Mouse (Mus musculus): Measurements from ENCODE around the gene Gm20821.
"Not testable (repeated sequence)": the region's sequence is repeated elsewhere in the genome, so short reads cannot be mapped to it uniquely, and the experiment has no call there.

Gm20821 gene

GRCm38 (mm10) chrY:9781504-9781903 lies at the start of gene Gm20821:
Gene Gm20821, plus strand, starts transcription at chrY:9781804.
- not testable (repeated sequence) for ATAC-seq (ENCODE audit: low TSS enrichment)
